ENCODE assay signal across 21 mouse cellular contexts in the genomic region with DNA sequence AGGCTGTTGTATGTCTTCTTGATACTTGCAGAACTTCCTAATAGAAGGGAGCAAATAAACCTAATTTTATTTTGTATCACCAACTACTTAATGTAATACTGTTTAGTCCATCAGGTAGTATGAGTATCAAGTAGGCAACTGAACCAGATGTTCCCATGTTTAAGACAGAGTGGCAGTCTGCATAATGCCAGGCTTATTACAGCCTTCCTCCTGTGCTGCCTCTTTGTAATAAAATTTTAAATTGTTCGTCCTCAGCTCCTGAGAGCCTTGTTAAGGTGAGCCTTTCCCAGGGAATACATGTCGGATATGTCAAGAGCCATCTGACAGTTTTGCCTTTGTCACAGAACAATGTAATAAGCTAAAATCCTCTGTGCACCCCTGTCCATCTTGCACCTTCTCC.
"Had no signal": no experiment of that assay in that cellular context is flagged by ENCODE, and none has a peak within 500 bp of the region (broad histone marks: within the 10 kb centered on the region; RNA-seq: fewer than 3 reads in every experiment).

No protein-coding gene starts in this region.

- H3K9me3 ChIP-seq: liver, embryonic 13.5 days; liver, embryonic 15.5 days; lung, embryonic 15.5 days; neural tube, embryonic 13.5 days; neural tube, embryonic 15.5 days had no signal

- DNase-seq: liver, embryonic 13.5 days; liver, postnatal 0 days; lung, adult 2 months; lung, postnatal 14 days; lung, postnatal 36 days; right cerebral cortex, adult 18-20 months; right cerebral cortex, postnatal 25 days; right cerebral cortex, postnatal 4 days; spleen, adult 18-20 months; thymus, adult 2 months; thymus, postnatal 25 days; thymus, postnatal 4 days had no signal

- H3K9ac ChIP-seq: liver, embryonic 13.5 days; liver, embryonic 15.5 days; liver, postnatal 0 days; lung, embryonic 15.5 days; neural tube, embryonic 13.5 days; neural tube, embryonic 15.5 days had no signal

- H3K27me3 ChIP-seq: liver, embryonic 13.5 days; liver, embryonic 15.5 days; lung, embryonic 15.5 days; megakaryocyte, embryonic 14.5 days; neural tube, embryonic 13.5 days; neural tube, embryonic 15.5 days had no signal

- H3K36me3 ChIP-seq: liver, embryonic 13.5 days; liver, embryonic 15.5 days; lung, embryonic 15.5 days; neural tube, embryonic 13.5 days; neural tube, embryonic 15.5 days had no signal

- H3K4me3 ChIP-seq: liver, embryonic 13.5 days; liver, embryonic 15.5 days; lung, embryonic 15.5 days; megakaryocyte, embryonic 14.5 days; myocyte; neural tube, embryonic 13.5 days; neural tube, embryonic 15.5 days had no signal

- H3K4me2 ChIP-seq: liver, embryonic 11.5 days; liver, embryonic 13.5 days; liver, embryonic 15.5 days; lung, embryonic 15.5 days; neural tube, embryonic 13.5 days; neural tube, embryonic 15.5 days had no signal

- H3K4me1 ChIP-seq: liver, embryonic 13.5 days; liver, embryonic 15.5 days; lung, embryonic 15.5 days; megakaryocyte, embryonic 14.5 days; neural tube, embryonic 13.5 days; neural tube, embryonic 15.5 days had no signal

- H3K27ac ChIP-seq: liver, embryonic 13.5 days; liver, embryonic 15.5 days; lung, embryonic 15.5 days; macrophage; neural tube, embryonic 13.5 days; neural tube, embryonic 15.5 days had no signal

- ATAC-seq: liver, postnatal 0 days; lung, postnatal 0 days had no signal
